Mouse (Mus musculus) left cerebral cortex, adult 8-10 months (tissue): ENCODE measurements around the gene Rtp3. TPM values are rescaled to one million over a fixed set of nuclear protein-coding genes. Genes with fewer than 3 reads are reported as not detected.

Experiments
- DNase-seq, 2 experiments: peaks; one replicate each; pipeline ENCODE4 v3.0.0; 2022; ENCODE audit warnings: low spot score in 2 of 2
- total RNA-seq, 4 experiments: library from RNA; stranded (reverse); gene quantifications; 2 replicates each; pipeline ENCODE4 v1.2.4; 2022

The Rtp3 gene
- total RNA-seq, 4 experiments from 2014 or later, result 0.26 to 0.48 (median 0.39) TPM; not detected in 1

DNA sequence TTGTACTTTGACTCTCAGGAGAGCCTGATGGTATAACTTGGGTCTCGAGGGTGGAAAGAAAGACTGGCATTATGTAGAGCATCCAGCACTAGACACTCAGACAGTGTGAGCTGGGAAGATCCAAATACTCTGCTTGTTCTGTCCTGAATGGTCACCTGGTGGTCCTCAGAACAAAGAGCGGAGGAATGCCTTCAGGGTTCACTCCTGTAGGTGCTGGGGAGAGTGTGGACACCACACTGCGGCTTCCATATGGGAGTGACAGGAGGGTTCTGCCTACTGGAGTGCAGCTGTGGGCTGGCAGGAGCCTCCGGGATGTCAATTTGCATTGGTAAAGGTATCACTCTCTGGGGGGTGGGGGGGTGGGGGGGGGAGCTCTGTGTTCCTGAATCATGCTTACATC is 8.0 kb downstream of the Rtp3 start:
- no peak for DNase-seq

- DNase-seq, result no peak
Observed at GRCm38 (mm10) chr9:110979411-110979810, 11.0 kb downstream of the Rtp3 start.

GRCm38 (mm10) chr9:110965910-110966231 is 24.5 kb downstream of the Rtp3 start:
- no peak for DNase-seq

DNA sequence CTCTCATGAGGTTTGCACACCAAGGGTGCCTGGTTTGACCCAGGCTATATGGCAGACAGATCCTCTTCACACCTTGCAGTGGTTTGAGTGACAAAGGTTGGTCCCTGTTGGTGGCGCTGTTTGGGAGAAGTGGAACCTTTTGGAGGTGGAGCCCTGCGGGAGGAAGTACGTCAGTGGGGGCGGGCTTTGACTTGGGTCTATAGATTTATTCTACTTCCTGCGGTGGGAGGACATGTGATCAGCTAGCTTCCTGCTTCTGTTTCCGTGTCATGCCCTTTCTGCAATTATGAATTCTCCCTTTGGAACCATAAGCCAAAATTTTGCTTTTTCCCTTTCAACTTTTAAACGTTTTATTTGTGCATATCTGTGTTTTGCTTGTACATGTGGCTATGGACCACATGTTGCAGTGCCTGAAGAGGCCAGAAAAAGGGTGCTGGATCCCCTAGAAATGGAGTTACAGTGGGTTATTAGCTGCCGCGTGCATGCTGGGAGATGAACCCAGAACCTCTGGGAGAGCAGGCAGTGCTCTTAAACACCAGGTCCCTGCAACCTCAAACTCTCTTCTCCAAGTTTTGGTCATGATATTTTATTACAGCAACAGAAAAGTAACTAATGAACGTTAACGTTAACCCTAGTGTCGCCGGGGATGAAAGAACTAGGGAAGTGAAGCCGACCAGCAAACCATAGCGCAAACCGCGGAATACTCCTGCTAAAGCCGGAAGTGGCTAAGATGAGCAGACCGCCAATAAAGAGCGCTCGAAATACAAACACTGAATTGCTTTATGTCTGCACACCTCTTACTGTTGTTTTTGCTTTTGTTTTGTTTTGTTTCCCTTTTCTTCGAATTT is 25.1 kb downstream of the Rtp3 start:
- no peak for DNase-seq

GRCm38 (mm10) chr9:110963566-110964115 is 26.7 kb downstream of the Rtp3 start:
- no peak for DNase-seq

DNA sequence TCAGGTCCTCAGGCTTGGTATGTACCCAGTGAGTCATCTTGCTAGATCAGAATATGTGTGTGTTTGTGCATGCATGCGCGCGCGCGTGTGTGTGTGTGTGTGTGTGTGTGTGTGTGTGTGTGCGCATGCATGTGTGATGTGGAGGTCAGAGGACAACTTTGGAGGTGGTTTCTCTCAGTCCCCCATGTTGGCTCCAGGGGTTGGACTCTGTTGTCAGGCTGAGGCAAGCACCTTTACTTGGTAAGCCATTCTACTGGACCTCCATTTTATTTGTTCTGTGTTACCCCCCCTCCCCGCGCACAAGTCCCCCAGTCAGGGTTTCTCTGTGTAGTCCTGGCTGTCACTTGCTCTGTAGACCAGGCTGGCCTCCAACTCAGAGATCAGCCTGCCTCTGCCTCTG is 29.0 kb downstream of the Rtp3 start:
- DNase-seq, result no peak

GRCm38 (mm10) chr9:110960230-110961149 is 29.9 kb downstream of the Rtp3 start:
- no peak for DNase-seq

DNA sequence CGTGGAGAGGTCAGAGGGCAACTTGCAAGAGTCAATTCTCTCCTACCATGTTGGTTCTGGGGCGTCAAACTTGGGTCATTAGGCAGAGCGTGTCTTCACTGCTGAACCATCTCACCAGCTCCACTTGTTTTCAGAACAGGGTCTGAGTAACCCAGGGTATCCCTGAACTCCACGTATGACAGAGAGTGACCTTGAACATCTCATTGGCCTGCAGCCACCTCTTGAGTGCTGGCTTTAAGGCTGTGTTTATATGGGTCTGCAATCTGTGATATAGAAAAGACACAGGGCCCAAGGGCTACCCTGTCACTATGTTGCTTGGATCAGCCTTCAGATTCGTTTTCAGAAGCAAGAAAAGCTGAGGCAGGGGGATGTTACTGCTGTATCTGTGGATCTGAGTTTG is 30.7 kb downstream of the Rtp3 start:
- no peak for DNase-seq

GRCm38 (mm10) chr9:110955962-110956361 is 34.4 kb downstream of the Rtp3 start:
- DNase-seq, result no peak

- DNase-seq, result no peak
Observed at GRCm38 (mm10) chr9:110954681-110955445, 35.5 kb downstream of the Rtp3 start.

- peak; percentile 38 to 57 for DNase-seq
Observed at GRCm38 (mm10) chr9:110953550-110954461, 36.6 kb downstream of the Rtp3 start.

DNA sequence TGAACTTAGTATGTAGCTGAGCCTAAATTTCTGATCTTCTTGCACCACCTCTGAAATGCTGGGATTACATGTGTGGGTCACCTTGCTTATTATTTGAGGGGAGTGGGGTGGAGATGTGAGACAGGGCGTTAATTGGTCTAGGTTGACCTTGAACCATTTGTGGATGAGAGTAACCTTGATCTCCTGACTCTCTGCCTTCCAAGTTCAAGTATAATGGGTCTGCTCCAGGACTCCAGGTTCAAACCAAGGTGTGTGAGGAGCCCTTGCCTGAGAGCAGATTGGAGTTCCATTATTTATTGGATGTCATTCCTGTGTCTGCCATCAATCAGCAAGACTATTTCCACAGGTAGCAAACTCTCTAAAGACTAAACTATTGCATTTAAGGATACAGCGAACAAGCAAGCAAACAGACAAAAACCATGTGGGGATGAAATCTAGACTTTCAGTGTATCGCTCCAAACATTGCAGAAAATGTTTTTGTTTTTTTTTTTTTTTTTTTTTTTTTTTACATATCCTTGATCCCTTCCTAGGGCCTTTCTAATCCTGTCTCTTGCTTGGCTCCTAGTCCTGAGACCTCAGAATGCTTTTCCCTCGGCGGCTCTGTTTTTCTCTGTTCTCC is 37.3 kb downstream of the Rtp3 start:
- no peak for DNase-seq

DNA sequence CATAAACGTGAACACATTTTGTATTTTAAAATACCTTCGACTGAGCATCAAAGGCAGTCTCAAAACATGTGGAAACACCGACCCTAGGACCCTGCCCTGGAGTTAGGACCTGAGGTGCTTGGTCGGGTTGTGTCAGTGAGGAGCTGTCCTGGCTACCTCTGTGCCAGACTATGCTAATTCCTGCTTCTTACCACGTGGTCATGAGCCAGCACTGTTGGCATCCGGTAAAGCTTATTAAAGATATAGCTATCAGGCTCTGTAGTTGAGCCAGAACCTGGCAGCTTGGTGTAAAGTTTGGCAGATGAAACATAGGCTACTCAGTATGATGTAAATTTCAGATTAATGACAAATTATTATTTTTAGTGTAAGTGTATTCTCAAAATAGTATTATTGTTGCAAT is 38.0 kb downstream of the Rtp3 start:
- no peak for DNase-seq

DNA sequence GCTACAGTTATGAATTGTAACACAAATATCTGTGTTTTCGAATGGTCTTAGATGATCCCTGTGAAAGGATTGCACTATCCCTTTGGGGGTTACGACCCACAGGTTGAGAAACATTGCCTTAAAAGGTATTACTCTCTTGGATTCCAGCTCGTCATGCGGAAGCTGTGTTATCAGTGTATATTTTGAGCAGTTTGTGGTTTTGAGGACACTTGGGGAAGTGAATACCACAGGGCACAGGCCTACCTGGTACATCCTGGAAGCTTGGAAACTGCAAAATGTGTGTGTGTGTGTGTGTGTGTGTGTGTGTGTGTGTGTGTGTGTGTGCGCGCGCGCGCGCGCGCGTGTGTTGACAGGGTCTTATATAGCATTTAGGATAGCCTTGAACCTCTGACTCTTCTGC is 38.5 kb downstream of the Rtp3 start:
- DNase-seq, result no peak

DNA sequence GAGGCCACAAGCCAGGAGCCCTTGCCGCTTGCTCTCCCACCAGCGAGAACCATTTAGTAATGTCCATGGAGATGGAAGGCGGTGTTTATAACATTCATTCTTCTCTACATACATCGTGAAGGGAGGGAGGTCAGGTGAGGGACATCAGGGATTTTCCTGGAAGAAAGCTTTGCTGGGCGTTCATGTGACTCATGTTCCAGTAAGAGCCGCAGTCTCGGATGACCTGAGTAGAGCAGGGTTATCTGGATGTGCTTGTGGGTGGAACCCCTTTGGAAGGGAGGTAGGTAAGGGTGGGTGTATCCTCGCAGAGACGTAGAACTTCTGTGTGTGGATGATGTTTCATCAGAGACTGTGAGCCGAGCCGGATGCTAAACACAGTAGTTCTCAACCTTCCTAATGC is 39.0 kb downstream of the Rtp3 start, which contains the start of gene Lrrc2:
Lrrc2 (plus strand) TSS at position 149 of the 400 bp plus-strand sequence.
- no peak for DNase-seq

- DNase-seq, result no peak
Observed at GRCm38 (mm10) chr9:110950109-110950508, 40.3 kb downstream of the Rtp3 start.

- no peak for DNase-seq
Observed at GRCm38 (mm10) chr9:110948813-110949310, 41.5 kb downstream of the Rtp3 start.

GRCm38 (mm10) chr9:110947900-110948299 is 42.5 kb downstream of the Rtp3 start:
- DNase-seq, result no peak

- DNase-seq, result no peak
Observed at GRCm38 (mm10) chr9:110947261-110947661, 43.1 kb downstream of the Rtp3 start.
